Mouse (Mus musculus): Measurements from ENCODE around the gene Art3. TPM values are rescaled to one million over a fixed set of nuclear protein-coding genes. Genes with fewer than 3 reads are reported as not detected.
"Not testable (repeated sequence)": the region's sequence is repeated elsewhere in the genome, so short reads cannot be mapped to it uniquely, and the experiment has no call there.

Art3 gene
- polyA plus RNA-seq, 1 experiment from 2014 or later = 2.9 TPM

DNA sequence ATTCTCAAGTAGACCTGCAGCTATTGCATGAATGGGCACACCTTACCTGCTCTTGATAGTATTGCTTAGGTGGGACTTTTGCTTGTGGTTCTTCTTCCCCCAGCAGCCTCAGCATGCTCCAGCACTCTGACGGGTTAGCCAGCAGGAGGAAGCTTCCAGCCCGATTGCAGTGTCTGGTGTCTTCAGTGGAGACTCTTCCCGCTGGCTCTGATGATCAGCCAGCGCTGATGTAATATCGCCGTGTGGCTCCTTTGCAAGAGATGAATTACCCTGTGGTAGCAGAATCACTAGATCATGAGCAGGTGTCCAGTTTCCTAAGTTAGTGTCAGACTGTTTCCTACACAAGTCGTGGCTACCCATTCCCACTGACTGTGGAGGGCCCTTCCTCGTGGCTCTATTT is 13.4 kb downstream of the Art3 start:
- no peak overlapping the region for H3K4me3 ChIP-seq
- H3K4me2 ChIP-seq (replicated peaks) = no peak overlapping the region
- no peak overlapping the region for H3K9ac ChIP-seq
- no peaks in the 10 kb centered on the region for H3K9me3 ChIP-seq
- H3K27me3 ChIP-seq = no peaks in the 10 kb centered on the region
- no peaks in the 10 kb centered on the region for H3K36me3 ChIP-seq
- no peak for ATAC-seq (ENCODE audit: insufficient number of reproducible peaks, insufficient read depth, low FRiP score, low TSS enrichment)
- no peak overlapping the region for H3K27ac ChIP-seq
- no peaks in the 10 kb centered on the region for H3K4me1 ChIP-seq
- WGBS = 85% methylated on average over 8 of the region's 8 CpGs

- WGBS = 22% methylated on average over 14 of the region's 14 CpGs
- no peaks in the 10 kb centered on the region for H3K36me3 ChIP-seq
These were observed 17.3 kb downstream of the Art3 start, which contains the start of gene Cxcl10 for GRCm38 (mm10) chr5:92348794-92349413. Gene Cxcl10, minus strand, starts transcription at chr5:92348889.

DNA sequence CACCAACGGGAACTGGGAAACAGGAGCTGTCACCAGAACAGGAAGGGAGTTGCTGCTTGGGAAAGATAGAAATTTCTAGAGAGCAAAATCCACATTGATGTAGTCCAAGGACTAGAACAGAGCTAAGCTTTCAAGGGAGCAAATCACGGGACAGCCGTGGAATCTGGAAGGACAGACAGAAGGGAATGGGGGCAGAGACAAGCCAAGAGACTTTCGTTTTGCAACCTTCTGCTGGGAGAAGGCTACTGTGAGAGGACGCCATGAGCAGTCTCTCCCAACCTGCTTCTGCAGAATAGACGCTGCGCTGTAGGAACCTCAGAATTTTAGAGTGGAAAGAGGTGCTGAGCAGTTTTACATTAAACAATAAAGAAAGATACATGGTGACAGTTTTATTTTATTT is 18.1 kb downstream of the Art3 start:
- Histone ChIP-seq H3K4me1 (no peaks in the 10 kb centered on the region), H3K27ac (no peak overlapping the region), H3K27me3 (no peaks in the 10 kb centered on the region), H3K9me3 (no peaks in the 10 kb centered on the region), H3K36me3 (no peaks in the 10 kb centered on the region), H3K9ac (no peak overlapping the region), H3K4me3 (no peak overlapping the region), H3K4me2 (replicated peaks) (no peak overlapping the region)
- WGBS = 82% methylated on average over 7 of the region's 7 CpGs
- no peak for ATAC-seq (ENCODE audit: insufficient number of reproducible peaks, insufficient read depth, low FRiP score, low TSS enrichment)

More at GRCm38 (mm10) chr5:92348794-92349413, 17.3 kb downstream of the Art3 start, which contains the start of gene Cxcl10:
- H3K9me3 ChIP-seq = no peaks in the 10 kb centered on the region
- H3K4me3 ChIP-seq = no peak within 1 kb of the TSS
- no peak for ATAC-seq (ENCODE audit: insufficient number of reproducible peaks, insufficient read depth, low FRiP score, low TSS enrichment)
- peak within 1 kb of the TSS; percentile 40 for H3K4me2 ChIP-seq (replicated peaks)
- no peaks in the 10 kb centered on the region for H3K27me3 ChIP-seq
- no peak within 1 kb of the TSS for H3K27ac ChIP-seq
- H3K9ac ChIP-seq = no peak within 1 kb of the TSS
- H3K4me1 ChIP-seq = no peaks in the 10 kb centered on the region

- H3K27ac ChIP-seq; H3K27me3 ChIP-seq; H3K4me3 ChIP-seq; H3K4me2 ChIP-seq (replicated peaks); H3K4me1 ChIP-seq; H3K9me3 ChIP-seq; H3K36me3 ChIP-seq; ATAC-seq (ENCODE audit: insufficient number of reproducible peaks, insufficient read depth, low FRiP score, low TSS enrichment); H3K9ac ChIP-seq: not testable (repeated sequence)
- WGBS = 57% methylated on average over 4 of the region's 4 CpGs
These were observed 21.1 kb downstream of the Art3 start for GRCm38 (mm10) chr5:92352716-92353115.

DNA sequence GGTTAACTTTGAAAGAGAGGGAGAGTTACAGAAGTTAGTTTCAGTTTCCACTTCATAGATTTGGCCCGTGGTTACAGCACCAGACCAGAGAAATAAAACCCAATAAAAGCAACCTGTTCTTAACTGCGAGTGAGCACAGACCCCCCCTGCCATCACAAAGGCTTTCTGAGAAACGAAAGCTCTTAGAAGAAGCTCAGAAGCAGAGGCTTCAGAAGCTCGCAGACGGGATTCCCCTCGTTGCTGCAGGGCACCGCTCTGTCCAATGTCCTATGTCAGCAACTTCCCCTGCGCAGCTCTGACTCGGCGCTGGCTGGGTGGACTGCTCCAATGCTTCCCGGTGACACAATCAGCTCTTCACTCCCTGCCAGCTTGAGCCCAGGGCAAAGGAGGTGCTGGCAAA is 21.9 kb downstream of the Art3 start:
- no peaks in the 10 kb centered on the region for H3K9me3 ChIP-seq
- no peak overlapping the region for H3K27ac ChIP-seq
- WGBS = 39% methylated on average over 11 of the region's 11 CpGs
- H3K9ac ChIP-seq = no peak overlapping the region
- H3K36me3 ChIP-seq = no peaks in the 10 kb centered on the region
- H3K4me1 ChIP-seq = no peaks in the 10 kb centered on the region
- no peak for ATAC-seq (ENCODE audit: insufficient number of reproducible peaks, insufficient read depth, low FRiP score, low TSS enrichment)
- no peak overlapping the region for H3K4me3 ChIP-seq
- no peaks in the 10 kb centered on the region for H3K27me3 ChIP-seq
- H3K4me2 ChIP-seq (replicated peaks) = 0 out of 2 replicates have a peak overlapping the region, but pooled peaks have one; percentile 24

- WGBS = 38% methylated on average over 12 of the region's 12 CpGs
- no peak overlapping the region for H3K27ac ChIP-seq
- H3K4me3 ChIP-seq = no peak overlapping the region
- no peaks in the 10 kb centered on the region for H3K36me3 ChIP-seq
- H3K27me3 ChIP-seq = no peaks in the 10 kb centered on the region
- no peaks in the 10 kb centered on the region for H3K4me1 ChIP-seq
- H3K4me2 ChIP-seq (replicated peaks) = no peak overlapping the region
- H3K9ac ChIP-seq = no peak overlapping the region
- no peaks in the 10 kb centered on the region for H3K9me3 ChIP-seq
- no peak for ATAC-seq (ENCODE audit: insufficient number of reproducible peaks, insufficient read depth, low FRiP score, low TSS enrichment)
These were observed 26.4 kb downstream of the Art3 start for GRCm38 (mm10) chr5:92358033-92358432.

DNA sequence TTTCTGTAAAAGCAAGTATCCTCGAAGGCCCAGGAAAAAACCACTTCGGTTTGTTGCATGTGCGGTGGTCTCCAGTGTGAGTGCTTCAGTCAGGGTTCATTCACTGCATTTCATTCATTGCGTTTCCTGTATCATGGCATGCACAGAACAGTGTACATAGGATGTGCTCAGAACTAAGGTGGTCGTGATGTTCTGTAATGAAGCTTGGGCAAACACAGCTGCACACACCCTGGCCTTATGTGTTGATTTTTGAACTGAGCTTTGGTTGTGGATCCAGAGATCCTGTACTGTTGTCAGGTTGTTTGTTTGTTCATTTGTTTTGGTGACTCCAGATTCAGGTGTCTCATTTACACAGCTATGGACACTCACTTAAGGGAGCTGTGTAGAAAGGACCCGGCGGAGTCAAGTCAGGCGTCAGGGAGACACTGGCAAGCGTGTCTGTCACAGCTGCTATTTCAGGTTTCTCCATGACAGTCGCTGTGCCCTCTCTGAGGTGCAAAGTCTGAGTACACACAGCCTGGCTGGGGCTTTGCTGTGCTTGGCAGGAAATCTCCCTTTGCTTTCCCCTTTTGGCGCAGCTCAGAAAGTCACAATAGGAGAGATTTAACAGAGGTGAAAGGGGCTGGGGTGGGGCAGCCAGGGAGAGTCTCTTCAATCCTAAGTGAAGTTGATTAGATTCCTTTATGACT is 27.3 kb downstream of the Art3 start:
- no peak overlapping the region for H3K4me3 ChIP-seq
- H3K4me1 ChIP-seq = no peaks in the 10 kb centered on the region
- WGBS = 82% methylated on average over 11 of the region's 11 CpGs
- no peaks in the 10 kb centered on the region for H3K36me3 ChIP-seq
- H3K9ac ChIP-seq = no peak overlapping the region
- no peak for ATAC-seq (ENCODE audit: insufficient number of reproducible peaks, insufficient read depth, low FRiP score, low TSS enrichment)
- H3K9me3 ChIP-seq = no peaks in the 10 kb centered on the region
- H3K4me2 ChIP-seq (replicated peaks) = no peak overlapping the region
- H3K27ac ChIP-seq = no peak overlapping the region
- no peaks in the 10 kb centered on the region for H3K27me3 ChIP-seq

DNA sequence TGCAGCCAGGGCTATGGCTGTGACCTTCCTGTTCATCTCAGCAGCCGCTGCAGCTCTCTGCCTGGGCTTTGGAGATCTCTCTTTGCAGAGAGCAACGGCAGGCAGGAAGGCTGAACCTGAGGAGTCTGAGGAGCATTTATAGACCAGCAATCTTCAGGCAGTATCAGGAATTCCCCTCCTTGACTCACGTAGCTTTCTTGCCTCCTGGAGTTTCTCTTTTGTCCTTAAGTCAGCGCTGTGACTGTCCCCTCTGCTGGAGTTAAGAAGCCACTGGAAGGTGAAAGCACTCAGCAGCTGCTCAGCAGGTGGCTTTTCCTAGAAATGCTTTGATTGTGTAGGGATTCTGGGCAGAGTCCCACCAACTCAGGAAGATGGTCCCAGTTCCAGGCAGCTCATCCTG is 31.6 kb downstream of the Art3 start:
- Histone ChIP-seq H3K4me1 (no peaks in the 10 kb centered on the region), H3K36me3 (no peaks in the 10 kb centered on the region), H3K9ac (no peak overlapping the region), H3K4me3 (no peak overlapping the region), H3K27ac (no peak overlapping the region), H3K9me3 (no peaks in the 10 kb centered on the region), H3K27me3 (no peaks in the 10 kb centered on the region), H3K4me2 (replicated peaks) (no peak overlapping the region)
- WGBS = 7% methylated on average over 4 of the region's 4 CpGs
- no peak for ATAC-seq (ENCODE audit: insufficient number of reproducible peaks, insufficient read depth, low FRiP score, low TSS enrichment)

DNA sequence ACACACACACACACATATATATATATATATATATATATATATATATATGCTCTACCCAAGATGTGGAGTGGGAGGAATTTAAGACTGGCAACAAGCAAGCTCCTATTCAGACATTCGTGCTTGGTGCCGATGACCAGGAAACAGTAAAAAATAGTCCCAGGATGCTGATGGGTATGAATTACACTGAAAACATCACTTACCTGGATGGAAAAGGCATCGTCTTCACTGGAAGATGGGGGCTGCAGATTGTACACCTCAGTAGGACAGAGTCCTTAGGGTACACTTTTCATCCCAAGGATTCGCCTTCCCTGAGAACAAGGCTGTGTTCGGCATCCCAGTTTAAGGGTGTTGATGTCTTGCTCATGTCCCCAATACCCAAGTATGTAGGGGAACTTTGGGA is 32.4 kb downstream of the Art3 start:
- no peaks in the 10 kb centered on the region for H3K36me3 ChIP-seq
- no peaks in the 10 kb centered on the region for H3K27me3 ChIP-seq
- H3K27ac ChIP-seq = no peak overlapping the region
- no peak overlapping the region for H3K9ac ChIP-seq
- no peak overlapping the region for H3K4me2 ChIP-seq (replicated peaks)
- no peaks in the 10 kb centered on the region for H3K9me3 ChIP-seq
- no peak overlapping the region for H3K4me3 ChIP-seq
- WGBS = 90% methylated on average over 5 of the region's 5 CpGs
- no peaks in the 10 kb centered on the region for H3K4me1 ChIP-seq
- no peak for ATAC-seq (ENCODE audit: insufficient number of reproducible peaks, insufficient read depth, low FRiP score, low TSS enrichment)

DNA sequence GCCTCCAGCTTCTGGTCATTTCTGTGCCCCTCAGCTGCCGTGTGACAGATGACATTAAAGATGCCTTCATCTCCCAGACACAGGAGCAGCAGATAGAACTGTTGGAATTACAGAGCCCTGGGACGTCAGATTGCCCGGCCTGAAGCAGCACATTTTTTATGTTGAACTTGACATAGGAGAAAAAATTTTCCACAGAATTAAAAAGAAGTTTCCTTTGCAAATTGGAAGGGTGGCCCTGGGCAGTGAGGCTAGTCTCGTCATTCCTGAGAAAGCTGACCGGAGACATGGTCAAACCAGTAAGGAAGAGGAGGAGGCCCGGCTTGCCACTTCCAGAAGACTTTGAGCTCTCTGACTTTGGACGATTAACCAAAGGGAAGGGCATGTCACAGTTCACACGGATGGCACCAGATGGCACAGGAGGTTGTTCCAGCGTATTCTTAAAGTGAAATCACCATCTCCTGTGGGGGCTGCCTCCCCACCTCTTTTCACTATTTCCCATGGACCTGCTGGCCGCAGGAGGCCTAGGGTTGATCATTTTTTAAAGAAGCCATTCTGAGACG is 33.6 kb downstream of the Art3 start:
- Histone ChIP-seq H3K9ac (no peak overlapping the region), H3K27ac (no peak overlapping the region), H3K4me2 (replicated peaks) (no peak overlapping the region), H3K4me3 (no peak overlapping the region), H3K4me1 (no peaks in the 10 kb centered on the region), H3K36me3 (no peaks in the 10 kb centered on the region), H3K9me3 (no peaks in the 10 kb centered on the region), H3K27me3 (no peaks in the 10 kb centered on the region)
- 75% methylated on average over 11 of the region's 11 CpGs for WGBS
- no peak for ATAC-seq (ENCODE audit: insufficient number of reproducible peaks, insufficient read depth, low FRiP score, low TSS enrichment)

- no peaks in the 10 kb centered on the region for H3K4me1 ChIP-seq
- no peak for ATAC-seq (ENCODE audit: insufficient number of reproducible peaks, insufficient read depth, low FRiP score, low TSS enrichment)
- no peak overlapping the region for H3K4me3 ChIP-seq
- H3K9ac ChIP-seq = no peak overlapping the region
- 74% methylated on average over 6 of the region's 6 CpGs for WGBS
- no peaks in the 10 kb centered on the region for H3K36me3 ChIP-seq
- no peak overlapping the region for H3K27ac ChIP-seq
- no peak overlapping the region for H3K4me2 ChIP-seq (replicated peaks)
- no peaks in the 10 kb centered on the region for H3K27me3 ChIP-seq
- H3K9me3 ChIP-seq = no peaks in the 10 kb centered on the region
These were observed 34.9 kb downstream of the Art3 start for GRCm38 (mm10) chr5:92366565-92366964.

GRCm38 (mm10) chr5:92368392-92368791 is 36.8 kb downstream of the Art3 start:
- Histone ChIP-seq H3K27me3 (no peaks in the 10 kb centered on the region), H3K36me3 (no peaks in the 10 kb centered on the region), H3K4me1 (no peaks in the 10 kb centered on the region), H3K9ac (no peak overlapping the region), H3K4me2 (replicated peaks) (no peak overlapping the region), H3K4me3 (no peak overlapping the region), H3K9me3 (no peaks in the 10 kb centered on the region), H3K27ac (no peak overlapping the region)
- ATAC-seq (ENCODE audit: insufficient number of reproducible peaks, insufficient read depth, low FRiP score, low TSS enrichment) = no peak
- 71% methylated on average over 10 of the region's 10 CpGs for WGBS

Data from embryonic facial prominence, embryonic 12.5 days (tissue).